Mouse (Mus musculus) megakaryocyte, embryonic 14.5 days (primary cell): ENCODE data around the gene Tacc2. TPM values are rescaled to one million over a fixed set of nuclear protein-coding genes. Genes with fewer than 3 reads are reported as not detected.

ENCODE experiments used
- H3K27me3 ChIP-seq: replicated peaks from 2 replicates; pipeline ENCODE3; 2012; ENCODE audit warnings: inconsistent platforms
- H3K36me3 ChIP-seq: replicated peaks from 2 replicates; pipeline ENCODE3; 2012; ENCODE audit warnings: low read length, inconsistent platforms, mixed read lengths
- H3K4me1 ChIP-seq: 2 replicates; pipeline ENCODE4 v1.6.1; 2012; ENCODE audit warnings: inconsistent platforms
- H3K4me3 ChIP-seq: replicated peaks from 2 replicates; pipeline ENCODE3; 2012; ENCODE audit warnings: moderate library complexity, mild to moderate bottlenecking, inconsistent platforms
- H3K9me3 ChIP-seq: 2 replicates; pipeline ENCODE4 v1.6.1; 2012; ENCODE audit warnings: inconsistent platforms
- FLI1 ChIP-seq: IDR thresholded peaks from 2 replicates; pipeline ENCODE4 v1.6.1; 2012; ENCODE audit warnings: low read length, inconsistent platforms, mixed read lengths
- GATA1 ChIP-seq: IDR thresholded peaks from 3 replicates; pipeline ENCODE4 v1.6.1; 2012; ENCODE audit warnings: mixed read lengths, low read length, inconsistent platforms, borderline replicate concordance
- polyA plus RNA-seq: library from polyadenylated mRNA; stranded (reverse); fragments of >175 nt; gene quantifications from 2 replicates; pipeline ENCODE4 v1.2.3, GENCODE M21; 2012; ENCODE audit warnings: low replicate concordance; ENCODE audit not compliant: insufficient read depth

The Tacc2 gene
- polyA plus RNA-seq, 1 experiment, result 3.2 TPM

DNA sequence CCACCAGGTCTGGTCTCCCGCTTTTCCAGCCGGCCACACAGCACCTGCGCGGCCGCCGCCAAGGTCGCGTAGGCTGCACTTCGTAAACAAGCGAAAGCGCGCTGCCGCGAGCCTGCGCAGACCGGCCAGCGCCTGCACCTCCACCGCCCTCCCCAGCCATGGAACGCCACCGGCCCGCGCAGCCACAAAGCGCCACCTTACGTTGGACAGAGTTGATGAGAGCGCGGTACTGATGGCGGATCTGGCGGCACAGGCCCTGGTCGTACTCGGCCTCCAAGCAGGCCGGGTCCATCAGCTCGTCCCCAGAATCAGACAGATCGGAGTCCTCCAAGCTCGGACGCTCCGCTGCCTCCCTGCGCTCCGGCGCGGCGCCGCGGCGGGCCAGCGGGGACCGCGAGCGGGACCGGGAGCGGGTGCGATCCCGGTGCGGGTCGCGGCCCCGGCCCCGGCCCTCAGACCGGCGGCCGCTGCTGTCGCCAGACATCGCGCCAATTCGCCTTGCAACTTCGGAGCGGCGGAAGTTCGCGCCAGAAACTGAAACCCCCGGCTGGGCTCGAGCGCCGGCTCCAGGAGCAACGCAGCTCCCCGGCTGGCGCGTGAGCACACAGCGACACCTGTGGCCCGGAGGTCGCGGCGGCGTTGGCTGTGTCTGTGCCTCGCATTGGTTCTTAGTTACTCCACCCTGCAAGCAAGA is 30.3 kb upstream of the Tacc2 start:
- Histone ChIP-seq H3K36me3 (peaks cover 32% of the 10 kb centered on the region), H3K9me3 (peaks cover 8% of the 10 kb centered on the region), H3K4me3 (peak overlapping the region; percentile 100), H3K27me3 (peaks cover 7% of the 10 kb centered on the region), H3K4me1 (peaks cover 37% of the 10 kb centered on the region)
- no peak for TF ChIP-seq FLI1
- no peak for TF ChIP-seq GATA1

DNA sequence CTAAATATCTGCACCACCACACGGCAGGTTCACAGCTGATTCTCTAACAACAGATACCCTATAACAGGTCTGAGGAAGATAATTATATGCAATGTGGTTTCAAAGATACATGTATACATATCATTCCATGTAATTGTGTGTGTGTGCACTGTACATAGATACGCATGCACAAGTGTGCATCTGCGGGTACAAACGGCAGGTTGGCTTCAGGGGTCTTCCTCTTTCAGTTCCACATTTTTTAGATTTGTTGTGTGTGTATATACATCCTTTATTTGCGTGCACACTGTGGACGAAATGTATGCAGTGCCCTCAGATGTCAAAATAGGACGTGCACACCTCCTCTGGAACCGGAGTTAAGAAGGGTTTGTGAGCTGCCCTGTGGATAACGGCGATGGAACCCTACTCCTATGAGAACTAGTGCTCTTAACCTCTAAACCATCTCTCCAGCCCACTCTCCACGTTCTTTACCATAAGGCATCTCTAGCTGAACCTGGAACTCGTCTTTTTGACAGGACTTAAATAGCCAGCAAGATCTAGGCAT is 29.5 kb upstream of the Tacc2 start:
- TF ChIP-seq FLI1, result no peak
- no peak for TF ChIP-seq GATA1
- peaks cover 24% of the 10 kb centered on the region for H3K36me3 ChIP-seq
- H3K9me3 ChIP-seq, result peaks cover 8% of the 10 kb centered on the region
- H3K27me3 ChIP-seq, result peaks cover 13% of the 10 kb centered on the region
- peaks cover 37% of the 10 kb centered on the region for H3K4me1 ChIP-seq
- H3K4me3 ChIP-seq, result peak overlapping the region; percentile 100

DNA sequence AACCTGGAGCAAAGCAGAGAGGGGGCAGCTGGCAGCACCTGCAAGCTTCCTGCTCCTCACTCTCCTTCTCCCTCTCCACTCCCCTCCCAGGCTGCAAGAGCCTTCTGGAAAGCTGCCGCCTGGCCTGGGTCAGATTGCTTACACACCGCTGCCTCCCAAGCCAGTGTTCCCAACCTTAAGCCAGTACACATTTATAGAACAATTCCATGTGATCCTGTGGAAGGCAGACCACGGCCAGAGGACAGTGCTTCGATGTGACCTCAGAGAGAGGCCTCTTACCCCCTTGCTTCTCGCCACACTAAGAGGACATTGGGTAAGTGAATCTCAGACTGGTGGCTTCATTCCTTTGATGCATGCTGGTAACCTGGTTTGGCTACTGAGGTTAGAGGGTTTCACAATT is 24.5 kb upstream of the Tacc2 start:
- Histone ChIP-seq H3K4me1 (peaks cover 4% of the 10 kb centered on the region), H3K9me3 (peaks cover 8% of the 10 kb centered on the region), H3K27me3 (peaks cover 35% of the 10 kb centered on the region), H3K4me3 (no peak overlapping the region), H3K36me3 (no peaks in the 10 kb centered on the region)
- TF ChIP-seq FLI1, result no peak

GRCm38 (mm10) chr7:130553321-130553720 is 23.9 kb upstream of the Tacc2 start:
- peaks cover 8% of the 10 kb centered on the region for H3K9me3 ChIP-seq
- peaks cover 39% of the 10 kb centered on the region for H3K27me3 ChIP-seq
- no peaks in the 10 kb centered on the region for H3K36me3 ChIP-seq
- H3K4me3 ChIP-seq, result no peak overlapping the region
- H3K4me1 ChIP-seq, result peaks cover 4% of the 10 kb centered on the region; the same call in 1 of the 2 replicates
- no peak for TF ChIP-seq GATA1

DNA sequence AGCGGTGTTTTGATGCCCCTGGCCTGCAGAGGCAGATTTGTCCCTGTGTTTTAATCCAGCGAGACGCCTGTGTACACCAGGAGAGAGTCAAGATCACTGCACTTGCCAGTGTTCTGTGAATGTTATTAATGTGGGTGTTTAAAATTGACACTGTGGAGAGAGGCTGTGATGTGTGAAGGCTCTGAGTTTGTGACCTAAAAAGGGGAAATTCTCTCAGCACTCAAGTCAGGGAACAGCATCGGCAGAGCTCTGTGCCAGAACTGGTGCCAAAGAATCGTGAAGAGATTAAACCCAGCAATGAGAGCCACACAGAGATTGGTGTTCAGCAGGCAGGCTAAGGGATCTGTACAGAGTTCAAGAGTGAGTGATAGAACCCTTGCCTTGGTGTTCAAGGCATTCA is 21.6 kb upstream of the Tacc2 start:
- TF ChIP-seq GATA1, result no peak
- no peak for TF ChIP-seq FLI1
- Histone ChIP-seq H3K4me1 (peaks cover under 1% of the 10 kb centered on the region), H3K4me3 (no peak overlapping the region), H3K27me3 (peaks cover 40% of the 10 kb centered on the region), H3K36me3 (no peaks in the 10 kb centered on the region), H3K9me3 (no peaks in the 10 kb centered on the region)

GRCm38 (mm10) chr7:130558592-130558991 is 18.6 kb upstream of the Tacc2 start:
- H3K9me3 ChIP-seq, result no peaks in the 10 kb centered on the region
- no peak overlapping the region for H3K4me3 ChIP-seq
- H3K4me1 ChIP-seq, result peaks cover 6% of the 10 kb centered on the region
- no peaks in the 10 kb centered on the region for H3K36me3 ChIP-seq
- TF ChIP-seq GATA1 (no peak), FLI1 (no peak)
- H3K27me3 ChIP-seq, result peaks cover 24% of the 10 kb centered on the region

- Histone ChIP-seq H3K9me3 (no peaks in the 10 kb centered on the region), H3K36me3 (no peaks in the 10 kb centered on the region), H3K4me1 (peaks cover 6% of the 10 kb centered on the region), H3K27me3 (peaks cover 11% of the 10 kb centered on the region), H3K4me3 (no peak overlapping the region)
- TF ChIP-seq GATA1 (no peak), FLI1 (no peak)
Measured at GRCm38 (mm10) chr7:130560933-130561332, 16.3 kb upstream of the Tacc2 start.

GRCm38 (mm10) chr7:130563276-130563675 is 14.0 kb upstream of the Tacc2 start:
- no peak for TF ChIP-seq GATA1
- TF ChIP-seq FLI1, result no peak
- peaks cover 6% of the 10 kb centered on the region for H3K4me1 ChIP-seq
- H3K9me3 ChIP-seq, result no peaks in the 10 kb centered on the region
- no peak overlapping the region for H3K4me3 ChIP-seq
- no peaks in the 10 kb centered on the region for H3K36me3 ChIP-seq
- H3K27me3 ChIP-seq, result peaks cover 17% of the 10 kb centered on the region

DNA sequence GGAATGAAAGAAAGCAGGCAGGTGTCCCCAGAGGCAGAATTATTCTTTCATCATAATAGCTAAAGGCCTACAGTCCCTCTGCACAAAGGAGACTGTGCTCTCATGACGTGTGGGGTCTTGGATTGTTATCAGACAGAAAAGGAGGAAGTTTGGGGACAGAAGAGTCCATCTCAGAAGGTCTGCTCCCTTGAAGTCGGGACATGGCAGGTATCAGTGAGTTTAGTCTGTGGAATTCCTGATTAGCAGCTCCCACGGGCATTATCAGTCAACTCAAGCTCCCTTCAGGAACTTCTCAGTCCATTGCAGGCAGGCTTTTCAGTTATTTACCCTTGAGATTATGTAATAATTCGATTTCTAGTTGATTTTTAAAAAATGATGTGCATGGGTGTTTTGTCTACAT is 13.4 kb upstream of the Tacc2 start:
- TF ChIP-seq FLI1 (no peak), GATA1 (no peak)
- Histone ChIP-seq H3K4me3 (no peak overlapping the region), H3K4me1 (peaks cover 6% of the 10 kb centered on the region), H3K36me3 (no peaks in the 10 kb centered on the region), H3K9me3 (no peaks in the 10 kb centered on the region), H3K27me3 (peaks cover 14% of the 10 kb centered on the region)

- H3K4me3 ChIP-seq, result no peak overlapping the region
- H3K36me3 ChIP-seq, result no peaks in the 10 kb centered on the region
- H3K27me3 ChIP-seq, result peaks cover 17% of the 10 kb centered on the region
- TF ChIP-seq GATA1 (no peak), FLI1 (no peak)
- peaks cover 6% of the 10 kb centered on the region for H3K4me1 ChIP-seq
- H3K9me3 ChIP-seq, result no peaks in the 10 kb centered on the region
Measured at GRCm38 (mm10) chr7:130564596-130564995, 12.6 kb upstream of the Tacc2 start.

DNA sequence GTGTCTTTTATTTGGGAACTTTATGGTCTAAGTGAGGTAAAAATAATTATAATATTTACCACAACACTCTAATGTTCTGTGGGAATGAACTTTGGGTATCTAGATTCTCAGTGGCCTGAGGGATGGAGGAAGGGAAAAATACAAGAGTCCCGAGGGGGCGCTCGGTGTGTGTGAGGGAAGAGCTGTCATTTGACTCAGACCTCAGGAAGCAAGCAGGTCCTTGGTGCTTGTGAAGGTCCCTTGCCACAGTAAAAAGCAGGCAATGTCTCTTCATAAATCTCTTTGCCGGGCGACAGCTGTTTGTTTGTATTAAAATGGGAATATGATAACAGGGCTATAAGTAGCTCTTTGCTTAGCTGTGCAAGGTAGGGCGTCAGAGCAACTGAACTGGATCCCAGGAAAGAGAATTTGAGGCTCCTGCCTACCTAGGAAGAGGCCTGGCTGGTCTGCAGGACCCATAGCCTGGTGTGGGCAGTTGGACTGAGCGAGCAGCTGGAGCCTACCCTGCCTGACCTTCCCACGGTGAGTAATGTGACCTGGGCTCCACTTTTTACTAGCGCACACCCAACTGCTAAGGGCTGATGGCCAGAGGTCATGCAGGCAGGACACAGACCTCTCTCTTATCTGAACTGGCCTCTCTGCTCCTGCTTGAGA is 8.3 kb upstream of the Tacc2 start:
- H3K36me3 ChIP-seq, result no peaks in the 10 kb centered on the region
- peaks cover 25% of the 10 kb centered on the region for H3K27me3 ChIP-seq
- H3K9me3 ChIP-seq, result no peaks in the 10 kb centered on the region
- TF ChIP-seq FLI1 (no peak), GATA1 (no peak)
- no peak overlapping the region for H3K4me3 ChIP-seq
- H3K4me1 ChIP-seq, result no peaks in the 10 kb centered on the region
